Mouse (Mus musculus): ENCODE measurements around the gene Ell.

- TF ChIP-seq CTCF (IDR thresholded peaks at IDR 0.05; ENCODE audit: extremely low read depth, insufficient read length, insufficient replicate concordance, low read depth, low read length) (no peak), POLR2A (IDR thresholded peaks at IDR 0.05; ENCODE audit: low read depth, low read length) (no peak)
These were observed 74.5 kb downstream of the Ell start for GRCm38 (mm10) chr8:70613763-70614162.

Data from small intestine, adult 2 months (tissue).